Mouse (Mus musculus) c-Kit-positive CD71-negative TER-119-negative erythroid progenitor cells, embryonic 14.5 days (primary cell): ENCODE data around the gene Ppm1e.

ENCODE experiments used
- DNase-seq: peaks from one replicate; pipeline ENCODE4 v3.0.0-alpha.2; 2013; ENCODE audit warnings: low read depth

The Ppm1e gene

DNA sequence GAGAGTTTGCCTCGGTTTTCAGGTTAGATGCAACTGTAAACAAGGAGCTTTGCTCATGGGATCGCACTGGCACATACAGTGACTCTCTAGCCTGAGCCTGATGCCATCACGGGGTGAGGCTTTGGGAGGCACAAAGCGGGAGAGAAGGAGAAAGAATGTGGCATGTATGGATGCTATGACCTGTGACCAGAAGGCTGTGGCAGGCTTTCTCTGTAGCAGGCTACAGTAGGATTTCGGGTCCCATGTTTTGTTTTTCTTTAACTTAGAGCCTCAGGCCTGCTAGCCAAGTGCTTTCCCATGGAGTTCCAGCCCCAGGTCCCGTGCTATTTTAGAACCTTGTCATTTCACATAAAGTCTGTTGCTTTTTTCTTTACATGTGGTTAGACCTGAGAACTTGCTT is 108.7 kb downstream of the Ppm1e start:
- DNase-seq, result no peak

DNA sequence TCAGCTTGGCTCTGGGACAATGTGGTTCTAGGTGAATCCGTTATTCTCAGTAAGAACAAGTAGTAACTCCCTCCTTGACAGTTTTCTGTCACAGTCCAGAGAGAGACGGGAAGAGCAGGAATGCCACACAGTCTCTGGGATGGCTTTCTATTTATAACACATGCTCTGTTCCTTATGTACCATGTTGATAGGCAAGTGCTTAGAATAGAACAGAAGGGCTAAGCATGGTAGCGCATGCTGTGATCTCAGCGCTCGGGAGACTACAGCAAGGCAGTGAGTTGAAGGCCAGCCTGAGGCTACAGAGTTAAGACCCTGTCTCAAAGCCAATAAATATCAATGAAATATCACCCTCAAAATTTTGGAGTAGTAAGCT is 111.3 kb downstream of the Ppm1e start:
- DNase-seq, result no peak

DNA sequence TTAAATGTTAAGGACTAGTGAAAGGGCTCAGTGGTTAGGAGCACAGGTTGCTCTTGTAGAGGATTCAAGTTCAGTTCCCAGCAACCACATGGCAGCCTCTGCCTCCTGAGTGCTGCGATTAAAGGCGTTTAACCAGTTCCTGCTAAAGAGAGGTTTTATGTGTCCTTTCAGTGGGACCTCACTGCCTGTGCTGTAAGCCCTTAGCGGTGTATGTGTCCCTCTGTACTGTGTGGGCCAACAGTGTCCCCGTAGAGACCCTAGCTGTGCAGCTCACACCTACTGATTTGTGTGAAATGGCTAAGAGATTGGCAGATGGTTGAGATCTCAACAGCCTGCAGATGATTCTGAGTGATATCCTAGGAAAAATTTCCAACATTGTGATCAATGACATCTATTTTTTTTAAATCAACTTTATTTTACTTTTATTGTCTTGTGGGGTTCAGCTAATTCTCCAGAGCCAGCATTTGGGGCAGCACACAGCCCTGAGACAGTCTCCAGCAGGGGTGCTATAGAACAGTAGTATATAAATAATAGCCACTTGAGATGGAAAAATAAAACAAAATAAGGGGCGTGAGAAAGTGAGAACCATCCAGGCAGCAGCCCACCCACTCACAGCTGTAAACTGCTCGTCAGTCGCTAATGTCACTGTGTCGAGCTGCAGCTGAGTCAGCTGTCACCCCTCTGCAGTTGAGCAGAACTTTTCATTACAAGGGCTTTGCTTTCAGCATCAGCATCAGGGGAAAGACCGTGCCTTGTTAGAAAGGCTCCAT is 111.9 kb downstream of the Ppm1e start:
- DNase-seq, result no peak

DNA sequence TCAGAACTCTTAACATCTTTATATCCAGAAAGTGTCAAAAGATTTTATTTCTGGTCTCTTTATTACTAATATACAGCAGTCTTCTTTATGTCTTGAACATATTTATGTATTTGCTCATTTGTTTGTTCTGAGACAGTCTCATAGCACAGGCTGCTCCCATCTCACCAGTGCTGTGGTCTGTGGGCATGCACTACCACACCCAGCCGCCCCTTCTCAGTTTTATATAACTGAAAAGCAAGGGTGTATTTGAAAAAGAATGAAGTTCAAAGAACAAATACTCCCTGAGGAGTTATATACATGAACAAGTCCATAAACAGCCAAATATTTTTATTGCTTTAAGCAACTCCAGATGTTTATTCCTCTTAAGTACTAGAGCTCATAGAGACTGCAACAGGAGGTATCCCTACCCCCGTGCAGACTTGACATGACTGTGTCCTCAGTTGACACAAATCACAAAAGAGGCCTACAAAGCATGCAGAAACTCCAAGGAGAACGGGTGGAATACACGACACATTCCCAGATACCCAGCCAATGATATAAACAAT is 112.6 kb downstream of the Ppm1e start:
- DNase-seq, result no peak

DNA sequence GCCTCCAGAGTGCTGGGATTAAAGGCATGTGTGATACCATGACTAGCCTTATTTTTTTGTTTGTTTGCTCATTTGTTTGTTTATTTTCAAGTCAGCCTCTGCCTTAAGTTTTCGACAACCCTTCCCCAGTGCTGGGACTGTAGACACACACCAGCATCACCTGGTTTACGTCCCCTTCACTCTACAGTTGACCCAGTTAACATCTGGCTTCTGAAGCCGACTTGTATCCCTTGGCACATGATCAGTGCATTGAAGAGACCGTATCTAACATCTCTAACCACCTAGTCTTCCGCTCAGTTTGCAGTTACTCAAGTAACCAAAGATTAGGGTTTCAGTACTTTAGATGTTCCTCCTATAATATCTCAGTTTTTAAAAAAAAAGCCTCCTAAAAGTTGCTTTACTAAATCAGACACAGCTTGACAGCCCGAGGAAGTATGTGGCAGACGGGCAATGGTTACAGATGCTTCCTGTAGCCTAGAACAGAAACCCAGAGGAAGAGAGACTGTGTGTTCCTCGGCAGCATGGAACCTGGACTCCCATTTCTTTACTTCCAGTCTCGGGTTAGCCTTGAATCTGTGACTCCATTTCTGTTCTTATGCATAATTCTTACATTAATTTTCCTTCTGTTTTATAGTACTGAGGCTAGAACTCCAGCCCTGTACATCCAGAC is 113.5 kb downstream of the Ppm1e start:
- no peak for DNase-seq

DNA sequence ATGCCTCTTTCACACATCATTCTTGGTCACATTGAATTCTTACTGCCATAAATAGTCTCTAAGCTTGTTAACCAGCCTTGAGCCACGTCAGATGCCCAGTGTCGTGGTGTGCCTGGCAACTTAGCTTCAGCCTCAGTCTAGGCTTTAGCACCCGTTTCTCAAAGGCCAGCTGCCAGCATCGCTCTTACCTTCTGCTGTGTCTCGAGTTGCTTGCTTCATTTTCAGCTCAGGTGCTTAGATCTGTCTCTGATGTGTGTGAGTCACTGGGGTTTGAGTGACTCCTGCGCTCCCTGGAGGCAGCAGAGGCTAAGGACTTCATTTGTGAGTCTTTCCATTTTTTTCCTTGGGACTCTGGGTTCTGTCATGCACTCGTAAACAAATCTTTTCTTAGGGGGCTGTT is 117.6 kb downstream of the Ppm1e start:
- DNase-seq, result no peak

DNA sequence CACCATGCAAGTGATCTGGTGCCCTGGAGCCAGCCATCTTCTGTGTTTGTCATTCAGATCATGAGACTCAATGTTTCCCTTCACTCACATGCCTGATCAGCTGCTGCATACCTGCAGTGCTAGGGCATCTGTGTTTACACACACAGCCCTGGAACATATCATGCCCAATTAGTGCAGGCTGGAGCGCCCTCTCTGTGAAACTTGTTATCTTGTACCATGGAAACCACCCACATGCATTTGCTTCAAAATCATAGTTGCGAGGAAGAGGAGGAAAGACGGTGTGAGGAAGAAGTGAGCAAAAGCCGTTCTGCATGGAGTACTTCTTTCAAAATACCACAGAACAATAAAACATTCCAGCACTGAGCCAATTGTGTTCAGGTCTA is 118.0 kb downstream of the Ppm1e start:
- no peak for DNase-seq

DNA sequence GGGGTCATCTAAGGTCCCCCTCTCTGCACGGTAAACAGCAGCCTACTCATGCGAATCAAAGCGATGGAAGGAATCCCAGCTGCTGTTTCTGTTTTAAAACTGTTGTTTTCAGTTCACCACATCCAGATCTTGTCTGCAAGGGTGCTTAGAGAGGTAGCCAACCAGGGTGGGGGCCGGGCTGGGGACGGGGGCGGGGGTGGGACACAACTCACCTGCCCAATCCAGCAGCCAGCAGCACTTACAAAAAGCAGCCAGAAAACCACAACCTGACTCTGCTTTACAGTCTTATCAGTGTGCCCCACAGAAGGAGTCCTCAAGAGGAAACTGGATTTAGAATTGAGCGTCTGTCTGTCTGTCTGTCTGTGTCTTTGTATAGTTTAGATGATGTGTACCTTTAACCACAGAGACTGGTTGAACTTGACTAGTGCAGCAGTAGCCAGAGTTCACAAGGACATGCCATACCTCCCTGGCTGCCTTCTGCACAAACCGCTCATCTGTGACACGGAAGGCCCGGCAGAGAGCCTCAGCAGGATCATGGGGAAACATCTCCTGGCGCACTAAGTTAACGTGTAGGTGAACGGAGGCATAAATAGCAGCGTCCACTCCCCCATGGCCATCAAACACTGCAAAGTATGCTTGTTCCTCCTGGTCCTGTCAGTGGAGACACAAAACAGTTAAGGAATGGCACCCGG is 118.5 kb downstream of the Ppm1e start:
- no peak for DNase-seq

DNA sequence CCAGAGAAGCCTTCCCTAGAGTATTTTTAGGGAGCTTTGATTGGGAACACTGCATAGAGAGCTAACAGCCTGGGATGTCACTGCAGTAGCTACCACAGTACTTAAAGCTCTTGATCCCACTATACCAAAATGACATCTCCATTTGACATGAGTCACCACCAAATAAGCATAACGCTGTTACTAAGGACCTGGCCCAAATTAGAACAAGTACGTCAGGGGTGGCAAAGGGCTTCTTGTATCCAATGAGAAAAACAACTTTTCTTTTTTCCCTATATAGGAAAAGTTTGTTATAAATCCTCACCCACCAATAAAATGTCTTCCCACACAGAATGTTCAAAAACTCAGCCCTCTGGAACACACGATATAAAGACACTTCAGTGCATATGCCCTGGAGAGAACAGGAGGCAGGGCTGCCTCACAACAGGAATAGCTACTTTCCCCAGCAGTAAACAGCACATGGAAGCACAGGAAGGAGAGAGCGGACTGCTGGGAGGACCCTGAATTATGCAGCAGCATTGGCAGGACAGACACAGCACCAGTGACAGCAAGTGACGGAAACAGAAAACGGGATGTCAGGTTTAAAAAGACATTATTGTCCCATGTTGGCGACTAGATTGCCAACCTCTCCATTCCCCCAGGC is 119.8 kb downstream of the Ppm1e start:
- no peak for DNase-seq

DNA sequence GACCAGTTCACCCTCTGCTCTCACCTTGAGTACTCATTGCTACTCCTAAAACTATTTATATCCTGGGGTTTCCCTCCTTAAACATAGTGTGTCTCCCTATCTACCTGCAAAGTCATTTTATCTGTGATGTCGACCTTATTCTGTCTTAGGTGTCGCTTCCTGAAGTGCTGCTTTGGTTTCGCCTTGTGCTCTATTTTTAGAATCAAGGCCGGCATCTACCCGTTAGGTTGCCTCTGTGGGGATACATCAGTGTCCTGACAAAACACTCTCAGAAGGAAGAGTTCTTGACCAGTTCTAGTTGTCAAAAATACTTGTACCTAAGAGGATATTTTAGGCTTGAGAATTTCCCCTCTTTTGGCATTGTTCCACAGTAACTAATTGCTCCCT is 123.3 kb downstream of the Ppm1e start:
- no peak for DNase-seq

DNA sequence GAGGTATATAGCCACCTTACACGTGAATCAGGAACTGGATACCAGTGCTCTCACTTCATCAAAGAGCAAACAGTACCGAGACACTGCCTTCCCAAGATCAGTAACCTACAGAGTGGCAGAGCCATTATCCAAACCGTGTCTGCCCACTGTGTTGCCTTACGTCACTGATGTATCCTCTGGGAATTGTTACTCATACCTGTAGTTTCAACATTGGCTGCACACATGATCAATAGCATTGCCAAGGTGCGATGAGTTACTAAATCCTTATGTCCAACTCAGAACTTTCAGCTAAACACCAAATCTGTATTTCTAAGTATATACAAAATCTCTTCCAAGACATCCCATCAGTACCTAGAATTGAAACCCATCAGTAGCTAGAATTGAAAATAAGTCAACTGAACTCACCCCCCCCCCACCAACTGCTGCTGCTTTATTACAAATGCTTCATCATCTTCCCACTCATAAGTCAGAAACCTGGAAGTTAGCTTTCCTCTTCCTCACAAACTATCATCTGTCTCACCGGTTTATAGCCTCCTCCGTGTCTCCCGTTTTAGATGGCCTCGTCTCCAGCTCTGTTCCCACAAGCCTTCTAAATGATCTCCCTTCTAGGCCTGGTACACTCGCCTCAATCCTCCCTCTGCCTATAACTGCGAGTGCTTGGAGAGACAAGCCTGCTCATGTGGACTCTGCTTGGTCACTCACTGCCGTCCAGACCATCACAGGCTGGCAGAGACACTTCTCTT is 123.9 kb downstream of the Ppm1e start:
- DNase-seq, result no peak

DNA sequence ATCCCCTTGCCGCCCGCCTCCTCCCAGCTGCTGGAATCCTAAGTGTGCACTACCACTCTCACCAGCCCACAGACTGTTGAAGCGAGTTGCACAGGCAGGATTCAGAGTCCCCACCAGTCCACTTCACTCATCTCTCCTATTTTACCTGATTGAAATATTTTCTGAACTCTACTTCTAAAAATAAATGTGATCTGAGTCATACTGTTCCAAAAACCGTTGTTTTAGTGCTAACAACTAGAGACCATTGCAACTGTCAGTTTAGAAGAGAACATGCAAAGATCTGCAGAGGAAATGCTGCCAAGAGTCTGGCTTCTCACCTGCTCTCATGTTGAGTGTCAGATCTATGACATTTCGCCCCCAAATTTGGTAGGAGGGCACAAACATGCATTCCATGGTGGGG is 125.4 kb downstream of the Ppm1e start:
- no peak for DNase-seq

DNA sequence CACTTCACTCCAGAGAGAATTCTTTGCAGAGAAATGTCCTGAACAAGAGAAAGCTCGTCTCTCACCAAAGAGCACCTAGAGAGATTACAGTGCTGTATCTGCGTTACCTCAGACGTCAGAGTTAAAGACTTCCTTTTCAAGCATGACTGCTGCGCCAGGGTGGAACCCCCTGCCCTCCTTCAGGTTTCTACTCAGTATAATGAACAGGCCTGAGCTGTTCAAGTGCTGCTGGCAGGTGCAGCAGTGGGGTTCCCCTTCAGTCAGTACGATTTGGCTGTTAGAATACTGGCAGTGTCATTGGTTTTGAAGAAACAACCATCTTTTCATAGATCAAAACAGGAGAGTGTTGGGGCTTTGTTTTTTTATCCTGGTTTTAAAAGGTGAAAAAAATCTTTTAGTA is 131.8 kb downstream of the Ppm1e start:
- no peak for DNase-seq

DNA sequence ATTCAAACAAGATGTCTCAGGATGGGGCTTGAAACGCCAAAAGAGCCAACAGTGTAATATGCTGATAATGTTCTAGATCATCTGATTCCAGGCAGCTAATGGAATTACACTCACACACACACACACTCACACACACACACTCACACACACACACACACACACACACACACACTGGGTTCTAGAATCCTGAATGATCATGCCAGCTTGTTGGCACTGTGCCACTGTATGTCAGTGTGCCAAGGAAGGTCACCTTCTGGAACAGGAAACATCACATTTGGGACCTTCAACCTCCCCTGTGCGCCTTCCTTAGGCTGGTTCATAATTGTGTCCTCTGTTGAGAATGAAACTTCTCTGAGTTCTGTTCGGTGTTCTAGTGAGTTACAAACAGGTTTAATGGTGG is 136.1 kb downstream of the Ppm1e start:
- DNase-seq, result no peak

DNA sequence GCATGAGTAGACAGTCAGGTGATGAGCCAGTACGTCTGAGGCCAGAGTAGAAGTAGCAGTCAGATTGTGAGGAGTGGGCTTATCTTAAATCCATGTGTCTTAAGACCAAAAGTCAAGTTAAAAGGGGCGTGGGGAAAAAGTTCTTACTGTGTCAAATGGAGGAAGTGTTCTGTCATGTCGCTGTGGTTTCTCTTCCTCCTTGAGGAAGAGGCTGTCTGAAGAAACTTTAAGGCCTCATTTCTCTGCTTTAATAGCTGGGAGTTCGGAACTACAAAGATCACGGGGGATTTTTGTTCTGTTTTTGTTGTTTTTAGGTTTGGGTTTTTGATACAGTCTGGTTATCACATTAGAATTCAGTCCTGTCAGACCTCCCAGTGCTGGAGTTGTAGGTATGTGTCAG is 146.5 kb downstream of the Ppm1e start:
- DNase-seq, result no peak
